Mouse (Mus musculus) adrenal gland, adult 18-20 months (tissue): Measurements from ENCODE around the gene Trappc11. TPM values are rescaled to one million over a fixed set of nuclear protein-coding genes. Genes with fewer than 3 reads are reported as not detected.

Experiments
- DNase-seq, 2 experiments: peaks; one replicate each; pipeline ENCODE4 v3.0.0; 2021 to 2022; ENCODE audit warnings: low spot score in 2 of 2
- long read RNA-seq, 2 experiments: library from polyadenylated mRNA; stranded (forward); transcript quantifications; one replicate each; pipeline ENCODE4 v2.0.0; 2021
- total RNA-seq, 2 experiments: library from RNA; stranded (reverse); gene quantifications; 1 replicate in 1 of 2; 2 replicates in 1 of 2; pipeline ENCODE4 v1.2.3; 2021

Gene Trappc11
- 10 to 100 TPM; 31.7 to 40.1 TPM for total RNA-seq
- long read RNA-seq, experiment 1, full-length matches to known transcripts, result 7 of 11 reads
- long read RNA-seq, experiment 1, partial matches to known transcripts, result 1 of 11 reads
- long read RNA-seq, experiment 1, other reads (novel, unspliced or antisense), result 3 of 11 reads
- long read RNA-seq, experiment 2, full-length matches to known transcripts, result 9 of 31 reads
- long read RNA-seq, experiment 2, partial matches to known transcripts, result 21 of 31 reads
- long read RNA-seq, experiment 2, other reads (novel, unspliced or antisense), result 1 of 31 reads

DNA sequence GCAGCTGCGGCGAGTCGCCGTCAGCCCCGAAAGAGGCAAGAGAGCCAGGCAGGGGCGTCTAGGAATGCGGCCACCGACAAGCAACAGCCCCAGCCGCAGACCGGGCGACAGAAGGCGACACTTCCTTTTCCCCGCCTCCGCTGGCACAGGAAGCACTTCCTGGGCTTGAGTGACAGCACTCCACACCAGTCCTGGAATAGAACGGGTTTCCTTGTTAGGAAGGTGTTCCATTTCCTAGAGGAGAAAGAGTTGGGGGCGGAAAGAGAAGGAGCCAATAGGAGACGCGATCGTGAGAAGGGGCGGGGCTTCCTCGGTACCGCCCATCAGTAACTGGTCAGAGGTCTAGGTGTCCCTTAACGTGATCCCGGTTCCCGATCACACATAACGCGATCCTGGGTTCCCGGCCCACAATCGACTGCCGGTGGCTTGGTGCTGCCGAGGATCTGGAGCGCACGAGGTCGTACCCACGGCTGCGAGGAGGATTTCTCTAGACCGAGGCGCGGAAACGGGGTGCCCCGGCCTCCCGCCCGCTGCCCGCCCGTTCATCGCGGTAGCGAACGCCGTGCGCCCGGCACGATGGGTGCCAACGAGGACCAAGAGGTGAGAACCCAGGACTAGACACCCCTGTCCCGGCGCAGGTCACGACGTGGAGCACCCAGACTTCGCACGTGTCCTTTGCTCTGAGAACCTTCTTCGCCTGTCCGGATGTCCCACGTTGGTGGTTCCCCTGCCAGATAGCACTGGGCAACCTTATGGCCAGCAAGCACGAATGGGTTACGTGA is at the start of gene Trappc11, which contains the start of gene Rwdd4a:
Gene Trappc11 (minus strand): TSS at position 127 of the 782 bp plus-strand sequence.
Gene Rwdd4a (plus strand): TSS at position 321 of the 782 bp plus-strand sequence.
- DNase-seq, result peak; percentile 89 to 92

GRCm38 (mm10) chr8:47581454-47581853 is 48.2 kb upstream of the Trappc11 start:
- no peak for DNase-seq

DNA sequence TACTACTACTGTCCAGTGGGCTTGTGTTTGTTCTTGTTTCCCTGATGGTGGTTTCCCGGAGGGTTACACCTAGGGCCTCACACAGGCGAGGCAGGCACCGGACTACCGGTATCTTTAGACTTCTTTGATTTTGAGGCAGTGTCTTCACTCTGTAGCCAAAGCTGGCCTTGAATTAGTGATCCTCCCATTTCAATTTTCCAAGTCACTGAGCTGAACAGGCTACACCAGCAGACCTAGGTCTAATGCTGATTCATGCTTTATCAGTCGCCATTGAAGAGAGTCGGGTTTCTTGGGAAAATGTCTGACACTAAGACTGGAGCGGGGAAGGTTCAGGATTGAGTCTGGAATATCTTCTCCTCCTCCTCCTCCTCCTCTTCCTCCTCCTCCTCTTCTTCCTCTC is 40.2 kb upstream of the Trappc11 start:
- DNase-seq, result no peak

- no peak for DNase-seq
Measured at GRCm38 (mm10) chr8:47570161-47570560, 36.9 kb upstream of the Trappc11 start.

DNA sequence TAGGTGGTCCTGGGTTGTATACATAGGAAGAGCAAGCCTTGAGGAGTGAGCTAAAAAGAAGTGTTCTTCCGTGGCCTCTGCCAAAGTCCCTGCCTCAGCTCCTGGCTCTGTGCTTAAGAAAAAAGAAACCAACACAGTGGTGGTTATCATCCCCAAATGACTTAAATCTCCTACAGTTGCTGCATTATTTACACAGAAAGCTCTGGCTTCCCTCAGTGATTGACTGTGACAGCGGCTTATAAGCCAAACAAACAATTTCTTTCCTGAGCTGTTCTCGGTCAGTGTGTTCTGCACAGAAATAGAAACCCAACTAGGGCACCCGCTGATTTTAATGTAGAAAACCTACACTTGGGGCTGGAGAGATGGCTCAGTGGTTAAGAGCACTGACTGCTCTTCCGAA is 34.8 kb upstream of the Trappc11 start:
- DNase-seq, result no peak

DNA sequence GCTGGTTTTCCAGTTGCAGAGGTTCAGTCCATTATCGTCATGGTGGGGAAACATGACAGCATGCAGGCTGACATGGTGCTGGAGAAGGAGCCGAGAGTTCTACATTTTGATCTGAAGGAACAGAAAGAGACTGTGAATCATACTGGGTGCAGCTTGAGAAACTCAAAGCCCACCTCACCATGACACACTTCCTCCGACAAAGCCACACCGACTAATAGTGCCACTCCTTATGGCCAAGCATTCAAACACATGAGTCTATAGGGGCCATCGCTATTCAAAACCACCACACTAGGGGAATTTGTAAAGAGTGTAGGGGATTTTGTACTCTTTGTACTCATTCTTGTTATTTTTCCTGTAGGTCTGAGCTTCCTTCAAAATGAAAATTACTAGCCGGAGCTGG is 33.3 kb upstream of the Trappc11 start:
- DNase-seq, result no peak

DNA sequence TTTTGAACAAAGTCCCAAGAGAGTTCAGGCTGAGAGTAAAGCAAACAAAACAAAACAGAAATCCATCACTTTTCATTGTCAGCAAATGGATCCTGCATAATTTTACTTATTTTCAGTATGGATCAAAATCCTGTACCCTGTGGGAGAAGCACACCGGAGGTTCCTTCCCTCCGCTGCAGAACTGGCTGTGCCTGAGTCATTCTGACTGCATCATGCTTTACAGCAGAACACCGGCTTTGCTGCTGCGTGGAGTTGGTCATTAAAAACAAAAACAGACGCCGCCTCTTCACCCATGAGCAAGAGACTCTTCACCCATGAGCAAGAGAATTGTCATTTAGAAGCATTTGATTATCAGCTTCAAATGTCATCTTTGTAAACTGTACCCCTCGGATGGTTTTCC is 27.5 kb upstream of the Trappc11 start:
- DNase-seq, result no peak

DNA sequence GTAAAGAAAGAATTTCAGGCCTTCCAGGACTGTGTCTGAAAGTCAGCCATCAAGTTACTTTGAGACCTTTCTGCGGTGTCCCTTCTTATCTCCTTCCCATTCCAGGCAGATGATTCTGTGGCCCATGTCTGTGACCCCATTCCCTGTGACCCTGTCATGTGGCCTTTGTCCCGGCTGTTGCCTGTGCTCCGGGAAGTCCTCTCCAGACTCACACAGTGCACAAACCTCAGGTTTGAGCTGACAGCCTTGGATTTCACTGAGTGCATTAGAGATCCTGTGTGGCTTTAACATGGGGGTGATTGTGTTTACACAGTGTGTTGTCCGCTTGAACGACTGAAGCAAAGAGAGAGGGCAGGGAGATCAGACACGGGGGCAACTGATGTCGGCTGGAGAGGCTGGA is 25.0 kb upstream of the Trappc11 start:
- DNase-seq, result no peak

- no peak for DNase-seq
Measured at GRCm38 (mm10) chr8:47556446-47556845, 23.2 kb upstream of the Trappc11 start.

- peak; percentile 16 to 26 for DNase-seq
Measured at GRCm38 (mm10) chr8:47553613-47554012, 20.3 kb upstream of the Trappc11 start.

DNA sequence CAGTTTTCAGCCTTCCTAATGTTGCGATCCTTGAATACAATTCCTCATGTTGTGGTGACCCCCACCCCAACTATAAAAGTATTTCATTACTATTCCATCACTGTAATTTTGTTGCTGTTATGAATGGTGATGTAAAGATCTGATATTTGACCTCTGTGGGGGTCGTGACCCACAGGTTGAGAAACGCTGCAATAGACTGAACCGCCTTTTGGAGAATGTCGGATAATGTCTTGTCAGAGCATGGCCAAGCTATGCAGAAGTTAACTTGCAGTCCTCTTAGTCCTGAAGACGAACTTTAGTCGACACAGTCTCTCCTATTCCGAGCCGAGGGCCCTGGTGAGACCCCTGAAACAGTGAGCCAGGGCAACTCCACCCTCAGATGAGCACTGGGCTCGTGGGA is 13.8 kb upstream of the Trappc11 start:
- DNase-seq, result no peak

GRCm38 (mm10) chr8:47544094-47544493 is 10.8 kb upstream of the Trappc11 start:
- DNase-seq, result no peak

- DNase-seq, result no peak
Measured at GRCm38 (mm10) chr8:47542746-47543145, 9.5 kb upstream of the Trappc11 start.

- DNase-seq, result no peak
Measured at GRCm38 (mm10) chr8:47538323-47538722, 5.1 kb upstream of the Trappc11 start.

DNA sequence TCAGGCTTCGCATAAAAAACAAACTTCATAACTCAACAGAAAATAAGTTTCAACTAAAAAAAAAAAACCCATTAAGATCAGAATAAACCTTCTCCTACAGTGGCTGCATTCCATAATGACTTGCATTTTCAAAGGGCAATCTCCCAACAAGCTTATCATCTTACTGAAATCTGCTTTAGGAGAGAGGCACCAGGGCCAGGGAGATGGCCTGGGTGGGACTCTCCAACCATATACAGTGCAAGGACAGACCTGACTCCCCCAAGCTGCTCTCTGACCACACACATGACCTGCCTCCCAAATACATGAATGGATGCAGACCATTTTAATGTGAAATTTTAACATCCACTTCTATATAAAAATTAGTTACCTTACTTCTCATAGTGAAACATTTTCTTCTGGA is 5.2 kb downstream of the Trappc11 start:
- no peak for DNase-seq

DNA sequence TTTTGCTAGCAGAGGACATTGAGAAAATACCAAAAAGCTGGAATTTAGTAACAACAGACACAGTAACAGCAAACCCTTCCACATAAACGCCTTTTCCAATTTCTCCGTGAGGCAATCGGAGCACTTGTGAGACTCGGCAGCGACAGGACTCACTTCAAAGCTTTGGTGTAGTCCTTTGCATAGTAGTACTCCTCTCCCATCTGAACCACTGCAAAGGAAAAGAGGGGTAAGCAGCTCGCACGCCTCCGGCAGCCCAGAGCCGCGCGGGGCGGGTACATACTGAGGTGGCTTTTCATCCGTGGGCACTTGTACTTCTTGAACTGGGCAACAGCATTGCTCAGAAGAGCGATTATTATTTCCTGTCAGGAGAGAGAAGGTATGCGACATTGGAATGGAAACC is 19.7 kb downstream of the Trappc11 start:
- no peak for DNase-seq

DNA sequence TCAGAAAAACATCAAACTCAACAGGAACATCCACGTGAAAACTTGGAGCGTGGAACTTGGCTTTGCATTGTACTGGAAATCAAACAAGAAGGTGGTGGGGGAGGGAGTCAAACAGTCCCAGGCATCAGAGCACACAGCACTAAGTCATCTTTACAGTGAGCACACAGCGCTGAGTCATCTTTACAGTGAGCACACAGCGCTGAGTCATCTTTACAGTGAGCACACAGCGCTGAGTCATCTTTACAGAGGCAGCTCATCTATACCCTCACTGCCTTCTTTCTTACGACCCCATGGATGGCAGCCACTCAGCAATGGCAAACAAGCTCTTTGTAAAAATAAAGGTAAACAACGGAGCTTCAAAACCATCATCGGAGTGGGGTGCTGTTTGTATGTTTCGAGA is 22.3 kb downstream of the Trappc11 start:
- no peak for DNase-seq

DNA sequence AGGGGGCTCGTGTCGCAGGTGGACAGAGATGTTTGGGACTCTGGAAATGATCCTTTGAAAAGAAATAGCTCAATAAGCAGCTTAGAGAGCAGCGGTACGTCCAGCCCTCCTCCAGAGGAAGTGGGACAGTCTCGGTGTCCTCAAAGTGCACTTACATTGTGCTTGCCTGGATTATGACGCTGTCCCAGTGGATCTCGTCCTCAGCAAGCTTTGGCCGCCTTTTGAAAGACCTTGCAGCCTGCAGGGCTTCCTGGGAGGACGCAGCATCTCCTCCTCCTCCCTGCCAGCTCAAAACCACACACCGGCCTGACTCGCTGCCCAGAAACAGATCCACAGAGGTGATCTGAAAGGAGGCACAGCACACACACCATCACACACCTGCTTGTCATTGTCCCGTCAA is 27.8 kb downstream of the Trappc11 start:
- DNase-seq, result no peak

GRCm38 (mm10) chr8:47502546-47502945 is 30.7 kb downstream of the Trappc11 start:
- DNase-seq, result no peak

DNA sequence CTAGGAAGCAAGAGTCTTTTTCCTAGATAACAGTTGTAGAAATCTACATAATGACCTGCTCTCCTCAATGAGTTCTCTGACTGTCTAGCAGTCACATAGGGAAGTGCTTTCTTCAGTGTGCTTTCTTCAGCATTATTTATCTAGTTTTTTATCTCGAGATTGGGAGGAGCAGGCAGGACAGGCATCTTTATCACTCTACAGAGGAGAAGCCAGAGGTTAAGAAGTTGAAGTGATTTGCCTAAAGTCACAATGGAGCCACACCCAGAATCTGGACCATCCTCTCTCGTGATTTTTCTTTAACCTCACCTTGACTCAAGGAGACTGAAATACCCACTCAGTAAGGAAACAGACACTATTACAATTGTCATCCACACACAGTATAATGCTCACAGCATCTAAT is 31.3 kb downstream of the Trappc11 start:
- DNase-seq, result no peak

DNA sequence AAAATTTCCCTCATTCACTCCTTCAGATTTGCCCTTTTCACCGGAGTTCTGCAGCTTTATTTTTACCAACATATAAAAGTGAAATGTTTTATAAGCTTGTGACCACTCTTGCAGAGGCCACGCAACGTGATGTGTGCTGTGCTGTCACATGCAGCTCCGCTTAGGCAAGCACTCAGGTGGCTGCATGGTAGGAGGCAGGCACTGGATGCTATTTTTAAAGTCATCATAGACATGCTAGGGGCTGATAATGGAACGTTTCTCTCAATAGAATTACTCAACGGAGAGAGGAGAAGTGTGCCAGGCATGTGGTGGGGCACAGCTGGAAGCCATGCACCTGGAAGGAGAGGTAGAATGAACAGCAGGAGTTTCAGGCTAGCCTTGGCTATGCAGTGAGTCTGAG is 37.8 kb downstream of the Trappc11 start:
- no peak for DNase-seq

DNA sequence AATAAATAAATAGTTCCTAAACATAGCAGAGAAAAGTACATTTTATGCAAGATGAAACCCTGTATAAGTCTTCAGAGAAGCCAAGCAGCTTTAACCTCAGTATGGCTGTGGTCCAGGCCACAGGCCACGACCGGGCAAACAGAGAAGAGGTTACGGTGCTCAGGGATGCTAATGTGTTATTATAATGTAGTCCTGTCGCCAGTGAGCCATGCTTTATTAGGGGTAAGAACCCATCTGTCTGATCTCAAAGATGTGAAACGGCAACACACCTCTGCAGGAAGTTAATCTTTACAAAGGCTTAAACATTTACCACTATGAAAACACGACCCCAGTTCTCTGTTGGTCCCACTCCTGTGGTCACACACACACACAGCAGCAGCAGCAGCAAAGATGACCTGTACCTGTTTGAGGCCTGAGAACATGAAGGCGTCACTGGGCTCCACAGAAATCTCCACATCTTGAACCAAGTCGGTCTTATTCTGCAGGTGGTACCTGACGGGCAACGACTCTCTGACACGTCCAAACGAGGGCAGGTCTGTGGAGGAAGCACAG is 38.6 kb downstream of the Trappc11 start:
- DNase-seq, result no peak
